Comparison of ENCODE assay signal across 29 mouse cellular contexts in genomic region chr17:47470121-47470520, GRCm38 (mm10). TPM values are rescaled to one million over a fixed set of nuclear protein-coding genes. Genes with fewer than 3 reads are reported as not detected.
DNase-seq lines count a peak whose midpoint lies in the region; ATAC-seq and TF ChIP-seq lines count a peak whose summit lies in the region.
"Had no signal": no experiment of that assay in that cellular context is flagged by ENCODE, and none has a peak within 500 bp of the region (broad histone marks: within the 10 kb centered on the region; RNA-seq: fewer than 3 reads in every experiment).

No protein-coding gene starts in this region.

- no peak overlapping the region for H3K4me3 ChIP-seq in intestine, embryonic 15.5 days (replicated peaks)
- no peak overlapping the region for H3K4me3 ChIP-seq in intestine, postnatal 0 days (ENCODE audit: low read depth, low read length)
- no peak overlapping the region for H3K4me3 ChIP-seq in midbrain, embryonic 15.5 days
- H3K4me3 ChIP-seq: midbrain, embryonic 13.5 days had no signal

- no peak for TF ChIP-seq CTCF in intestine, postnatal 0 days (IDR thresholded peaks at IDR 0.05; ENCODE audit: low read depth)

- no peaks in the 10 kb centered on the region for H3K9me3 ChIP-seq in intestine, embryonic 15.5 days
- H3K9me3 ChIP-seq in intestine, postnatal 0 days (ENCODE audit: control insufficient read depth) = no peaks in the 10 kb centered on the region
- no peaks in the 10 kb centered on the region for H3K9me3 ChIP-seq in midbrain, embryonic 15.5 days
- H3K9me3 ChIP-seq: midbrain, embryonic 13.5 days had no signal

- no peak overlapping the region for H3K9ac ChIP-seq in intestine, embryonic 15.5 days
- H3K9ac ChIP-seq in intestine, postnatal 0 days (ENCODE audit: low read depth, low read length) = no peak overlapping the region
- no peak overlapping the region for H3K9ac ChIP-seq in midbrain, embryonic 15.5 days
- H3K9ac ChIP-seq: liver, embryonic 14.5 days; midbrain, embryonic 13.5 days had no signal

- DNase-seq in cerebellum, adult 18-20 months = peak; percentile 70 to 72
- DNase-seq in cerebellum, postnatal 10 days = peak; percentile 67 to 78
- DNase-seq in heart, postnatal 36 days = no peak
- no peak for DNase-seq in gastrocnemius, postnatal 4 days (ENCODE audit: low spot score in 2 of 2)
- DNase-seq: adrenal gland, postnatal 14 days; kidney, adult 11 months; kidney, postnatal 14 days; liver; lung, adult 2 months; lung, postnatal 10 days; right cerebral cortex, postnatal 14 days; thymus, adult 2 months; thymus, postnatal 36 days had no signal

- H3K36me3 ChIP-seq in intestine, embryonic 15.5 days = no peaks in the 10 kb centered on the region
- peaks cover 34% of the 10 kb centered on the region; the same call in 1 of the 2 replicates for H3K36me3 ChIP-seq in intestine, postnatal 0 days (ENCODE audit: control insufficient read depth, insufficient read depth)
- H3K36me3 ChIP-seq in midbrain, embryonic 15.5 days (replicated peaks) = no peaks in the 10 kb centered on the region
- H3K36me3 ChIP-seq: midbrain, embryonic 13.5 days had no signal

- 86% methylated on average over 4 of the region's 4 CpGs for WGBS in intestine, embryonic 15.5 days
- 76% methylated on average over 4 of the region's 4 CpGs for WGBS in intestine, postnatal 0 days
- 93% methylated on average over 4 of the region's 4 CpGs for WGBS in midbrain, embryonic 15.5 days

- peaks cover 46% of the 10 kb centered on the region for H3K4me1 ChIP-seq in intestine, embryonic 15.5 days (replicated peaks)
- H3K4me1 ChIP-seq in intestine, postnatal 0 days (replicated peaks; ENCODE audit: control insufficient read depth, insufficient read depth, low read length) = 0 out of 2 replicates have a peak, but pooled peaks cover 6% of the 10 kb centered on the region
- no peaks in the 10 kb centered on the region for H3K4me1 ChIP-seq in midbrain, embryonic 15.5 days

- H3K27me3 ChIP-seq in intestine, embryonic 15.5 days (replicated peaks) = 0 out of 2 replicates have a peak, but pooled peaks cover 3% of the 10 kb centered on the region
- H3K27me3 ChIP-seq in intestine, postnatal 0 days (replicated peaks; ENCODE audit: control insufficient read depth, insufficient read depth, low read length) = no peaks in the 10 kb centered on the region
- H3K27me3 ChIP-seq in midbrain, embryonic 15.5 days (replicated peaks) = peaks cover 25% of the 10 kb centered on the region

- no peak for ATAC-seq in intestine, embryonic 15.5 days
- no peak for ATAC-seq in intestine, postnatal 0 days
- ATAC-seq in midbrain, embryonic 15.5 days (replicated peaks) = no peak
- ATAC-seq: CD4-positive, CD25-positive, alpha-beta regulatory T cell, adult 4 months; hindbrain, embryonic 16.5 days; midbrain, embryonic 13.5 days had no signal

- H3K4me2 ChIP-seq in intestine, embryonic 15.5 days (replicated peaks) = no peak overlapping the region
- H3K4me2 ChIP-seq in intestine, postnatal 0 days (replicated peaks; ENCODE audit: low read depth) = no peak overlapping the region
- no peak overlapping the region for H3K4me2 ChIP-seq in midbrain, embryonic 15.5 days
- H3K4me2 ChIP-seq: midbrain, embryonic 13.5 days had no signal

- intact Hi-C loops in heart, postnatal 36 days (cut with DNase I) = no loop called here

- H3K27ac ChIP-seq in intestine, embryonic 15.5 days = 0 out of 2 replicates have a peak overlapping the region, but pooled peaks have one; percentile 15
- no peak overlapping the region for H3K27ac ChIP-seq in intestine, postnatal 0 days (ENCODE audit: low read depth, low read length)
- H3K27ac ChIP-seq in midbrain, embryonic 15.5 days = no peak overlapping the region
- H3K27ac ChIP-seq: liver, embryonic 14.5 days; macrophage; midbrain, embryonic 13.5 days had no signal

RNA-seq across cellular contexts. Expression of gene Taf8, which starts 32.0 kb away (rescaled TPM):
- polyA plus RNA-seq in intestine, embryonic 15.5 days (2015; fragmentation: Nextera tagmentation; extraction: Ambion mirVana) = 20.4 and 21.9 TPM in 2 replicates
- polyA plus RNA-seq in intestine, postnatal 0 days (2015; fragmentation: Nextera tagmentation; extraction: Ambion mirVana) = 8.3 and 9.2 TPM in 2 replicates
- total RNA-seq in heart, postnatal 36 days (2021) = 10 to 100 TPM; 12.0 to 13.6 TPM
- 10 to 100 TPM; 11.9 to 12.5 TPM for total RNA-seq in gastrocnemius, postnatal 4 days (2021)
- polyA plus RNA-seq in midbrain, embryonic 15.5 days (2015; fragmentation: Nextera tagmentation; extraction: Ambion mirVana) = 22.0 and 22.4 TPM in 2 replicates

RNA-seq across cellular contexts. Expression of gene 1700001C19Rik, which starts 32.9 kb away (rescaled TPM):
- polyA plus RNA-seq in intestine, embryonic 15.5 days (2015; fragmentation: Nextera tagmentation; extraction: Ambion mirVana) = 0.28 and 0.38 TPM in 2 replicates
- polyA plus RNA-seq in intestine, postnatal 0 days (2015; fragmentation: Nextera tagmentation; extraction: Ambion mirVana) = 0.35 and 0.77 TPM in 2 replicates
- not detected for total RNA-seq in heart, postnatal 36 days (2021)
- not detected for total RNA-seq in gastrocnemius, postnatal 4 days (2021)
- 0.44 and 0.77 TPM in 2 replicates for polyA plus RNA-seq in midbrain, embryonic 15.5 days (2015; fragmentation: Nextera tagmentation; extraction: Ambion mirVana)
- total RNA-seq: gastrocnemius, adult 8-10 months; granulocyte monocyte progenitor cell, adult 5-6 weeks; heart, postnatal 14 days; left cerebral cortex, postnatal 14 days; megakaryocyte-erythroid progenitor cell, adult 5-6 weeks; monocyte, adult 5-6 weeks had no signal
- polyA plus RNA-seq: CD4-positive, CD25-positive, alpha-beta regulatory T cell, adult 4 months; macrophage; small intestine, adult 2 months had no signal

RNA-seq across cellular contexts. Expression of gene AI661453, which starts 33.7 kb away (rescaled TPM):
- 3.1 and 3.7 TPM in 2 replicates for polyA plus RNA-seq in intestine, embryonic 15.5 days (2015; fragmentation: Nextera tagmentation; extraction: Ambion mirVana)
- polyA plus RNA-seq in intestine, postnatal 0 days (2015; fragmentation: Nextera tagmentation; extraction: Ambion mirVana) = 6.1 and 7.7 TPM in 2 replicates
- total RNA-seq in heart, postnatal 36 days (2021) = 1 to 10 TPM; 1.6 to 1.8 TPM
- total RNA-seq in gastrocnemius, postnatal 4 days (2021) = 1 to 10 TPM in 1 of 2 experiments, under 1 TPM in 1; 0.76 to 1.0 TPM
- polyA plus RNA-seq in midbrain, embryonic 15.5 days (2015; fragmentation: Nextera tagmentation; extraction: Ambion mirVana) = 0.26 and 0.33 TPM in 2 replicates
- total RNA-seq: monocyte, adult 5-6 weeks had no signal
- polyA plus RNA-seq: CD4-positive, CD25-positive, alpha-beta regulatory T cell, adult 4 months; neural tube, embryonic 14.5 days had no signal

RNA-seq across cellular contexts. Expression of gene Ccnd3, which starts 34.7 kb away (rescaled TPM):
- 394 and 407 TPM in 2 replicates for polyA plus RNA-seq in intestine, embryonic 15.5 days (2015; fragmentation: Nextera tagmentation; extraction: Ambion mirVana)
- polyA plus RNA-seq in intestine, postnatal 0 days (2015; fragmentation: Nextera tagmentation; extraction: Ambion mirVana) = 175 and 180 TPM in 2 replicates
- 10 to 100 TPM; 79.8 to 88.7 TPM for total RNA-seq in heart, postnatal 36 days (2021)
- total RNA-seq in gastrocnemius, postnatal 4 days (2021) = 100 to 1,000 TPM; 270 to 304 TPM
- 74.0 and 87.8 TPM in 2 replicates for polyA plus RNA-seq in midbrain, embryonic 15.5 days (2015; fragmentation: Nextera tagmentation; extraction: Ambion mirVana)

Comparison
In these comparisons a context has a peak if more than half of its experiments do, and no peak if none do; other contexts are left out.
1. DNase-seq: peak in cerebellum, adult 18-20 months (2 of 2) and cerebellum, postnatal 10 days (2 of 2); none in heart, postnatal 36 days (0 of 2) and gastrocnemius, postnatal 4 days (0 of 2).